Comparison of ENCODE assay signal across 9 mouse cellular contexts in the genomic region with DNA sequence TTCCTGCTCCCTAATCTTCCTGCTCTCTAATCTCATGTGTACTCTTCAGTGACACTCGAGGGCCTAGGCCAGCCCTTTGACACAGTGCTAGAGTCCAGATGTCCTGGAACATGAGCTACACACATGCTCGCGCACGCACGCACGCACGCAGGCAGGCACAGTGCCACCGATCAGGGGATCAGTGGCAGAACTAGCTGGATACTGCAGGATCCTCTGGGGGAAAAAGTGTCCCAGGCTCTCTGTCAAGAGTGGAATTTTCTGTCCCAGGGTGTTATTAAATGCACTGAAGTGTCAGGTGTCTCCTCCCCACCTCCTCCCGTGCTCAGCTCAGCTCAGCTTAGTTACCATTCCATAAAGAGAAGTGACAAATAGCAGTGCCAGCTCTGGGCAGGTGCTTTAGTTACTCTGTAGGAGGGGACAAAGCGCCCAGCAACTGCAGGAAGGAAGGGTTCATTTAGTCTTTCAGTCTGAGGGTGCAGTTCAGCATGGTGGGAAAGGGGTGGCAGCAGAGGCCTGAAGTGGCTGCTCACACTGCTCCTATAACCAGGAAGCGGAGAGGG. TPM values are rescaled to one million over a fixed set of nuclear protein-coding genes. Genes with fewer than 3 reads are reported as not detected.
A peak's percentile ranks its signal among the peaks of the same experiment; 100 is the strongest.
DNase-seq lines count a peak whose midpoint lies in the region; ATAC-seq and TF ChIP-seq lines count a peak whose summit lies in the region.
"Had no signal": no experiment of that assay in that cellular context is flagged by ENCODE, and none has a peak within 500 bp of the region (broad histone marks: within the 10 kb centered on the region; RNA-seq: fewer than 3 reads in every experiment).

No protein-coding gene starts in this region.

- H3K4me1 ChIP-seq in bone marrow, adult 2 months (ENCODE audit: control insufficient read depth, insufficient read depth, low read length), result no peaks in the 10 kb centered on the region
- H3K4me1 ChIP-seq in heart, postnatal 0 days (ENCODE audit: control insufficient read depth, insufficient read depth), result peaks cover 4% of the 10 kb centered on the region; the same call in 1 of the 2 replicates
- peaks cover 25% of the 10 kb centered on the region for H3K4me1 ChIP-seq in liver, embryonic 15.5 days (replicated peaks)

- no peaks in the 10 kb centered on the region for H3K27me3 ChIP-seq in heart, postnatal 0 days (ENCODE audit: control insufficient read depth, insufficient read depth, low read length)
- H3K27me3 ChIP-seq in liver, embryonic 15.5 days, result no peaks in the 10 kb centered on the region
- H3K27me3 ChIP-seq: embryonic facial prominence, embryonic 13.5 days had no signal

- no peak overlapping the region for H3K4me2 ChIP-seq in heart, postnatal 0 days (ENCODE audit: low read depth, low read length)
- no peak overlapping the region for H3K4me2 ChIP-seq in liver, embryonic 15.5 days
- H3K4me2 ChIP-seq: embryonic facial prominence, embryonic 13.5 days had no signal

- no peak for TF ChIP-seq POLR2A in bone marrow, adult 2 months (IDR thresholded peaks at IDR 0.05; ENCODE audit: borderline replicate concordance, control insufficient read depth, low read depth, low read length)

- H3K4me3 ChIP-seq in bone marrow, adult 2 months (replicated peaks; ENCODE audit: control insufficient read depth, low read depth, low read length), result no peak overlapping the region
- no peak overlapping the region for H3K4me3 ChIP-seq in heart, postnatal 0 days (ENCODE audit: low read depth, low read length)
- H3K4me3 ChIP-seq in liver, embryonic 15.5 days (replicated peaks), result no peak overlapping the region
- H3K4me3 ChIP-seq: embryonic facial prominence, embryonic 13.5 days had no signal

- no peaks in the 10 kb centered on the region for H3K9me3 ChIP-seq in heart, postnatal 0 days (replicated peaks; ENCODE audit: control insufficient read depth, low read length)
- no peaks in the 10 kb centered on the region for H3K9me3 ChIP-seq in liver, embryonic 15.5 days (replicated peaks)
- H3K9me3 ChIP-seq: embryonic facial prominence, embryonic 13.5 days had no signal

- no peaks in the 10 kb centered on the region for H3K36me3 ChIP-seq in heart, postnatal 0 days (replicated peaks; ENCODE audit: control insufficient read depth, insufficient read depth, low read length)
- no peaks in the 10 kb centered on the region for H3K36me3 ChIP-seq in liver, embryonic 15.5 days (replicated peaks)
- H3K36me3 ChIP-seq: embryonic facial prominence, embryonic 13.5 days had no signal

- 74% methylated on average over 11 of the region's 11 CpGs for WGBS in bone marrow, adult 2 months
- 51% methylated on average over 11 of the region's 11 CpGs for WGBS in heart, postnatal 0 days
- WGBS in liver, embryonic 15.5 days (ENCODE audit: insufficient replicate concordance), result 70% methylated on average over 11 of the region's 11 CpGs

- peak; percentile 81 for ATAC-seq in heart, postnatal 0 days (ENCODE audit: insufficient read depth, low read depth)
- peak; percentile 77 for ATAC-seq in liver, embryonic 15.5 days (ENCODE audit: insufficient read depth)

- TF ChIP-seq CTCF in bone marrow, adult 2 months (IDR thresholded peaks at IDR 0.05; ENCODE audit: control insufficient read depth, insufficient read depth, low read length), result peak; percentile 26; the same call in 1 of the 2 replicates
- TF ChIP-seq CTCF in heart, postnatal 0 days (IDR thresholded peaks at IDR 0.05; ENCODE audit: low read depth), result peak; percentile 67

- no peak for TF ChIP-seq EP300 in heart, postnatal 0 days (IDR thresholded peaks at IDR 0.05; ENCODE audit: low read depth)

- H3K9ac ChIP-seq in heart, postnatal 0 days (replicated peaks; ENCODE audit: low read depth, low read length), result no peak overlapping the region
- no peak overlapping the region for H3K9ac ChIP-seq in liver, embryonic 15.5 days
- H3K9ac ChIP-seq: embryonic facial prominence, embryonic 13.5 days had no signal

- peak; percentile 2 to 4 for DNase-seq in layer of hippocampus, adult 8-10 months (ENCODE audit: low spot score in 2 of 2)
- no peak for DNase-seq in layer of hippocampus, adult 11-12 months (ENCODE audit: low spot score)
- DNase-seq in heart, postnatal 0 days (ENCODE audit: low spot score), result peak; percentile 86
- no peak for DNase-seq in spleen, postnatal 10 days (ENCODE audit: low spot score in 2 of 2)
- DNase-seq in Muller cell, postnatal 12 days (ENCODE audit: inconsistent ontology term), result no peak
- no peak for DNase-seq in adrenal gland, postnatal 25 days

- H3K27ac ChIP-seq in bone marrow, adult 2 months (ENCODE audit: control insufficient read depth, insufficient read depth, low read depth, low read length, poor library complexity), result no peak overlapping the region
- H3K27ac ChIP-seq in heart, postnatal 0 days (ENCODE audit: low read depth), result peak overlapping the region; percentile 81
- H3K27ac ChIP-seq in liver, embryonic 15.5 days (replicated peaks), result peak overlapping the region; percentile 70
- H3K27ac ChIP-seq: embryonic facial prominence, embryonic 13.5 days had no signal

RNA-seq across cellular contexts. Expression of a gene that starts 7.4 kb away (rescaled TPM):
- total RNA-seq in layer of hippocampus, adult 8-10 months (2022), result 100 to 1,000 TPM; 177 to 207 (median 191) TPM
- polyA plus RNA-seq in bone marrow, adult 2 months (2011; ENCODE audit: insufficient read depth, insufficient read length, low replicate concordance, missing spikeins), result 120 and 208 TPM in 2 replicates
- total RNA-seq in heart, postnatal 0 days (2014; rRNA removed; ENCODE audit: low replicate concordance), result 397 and 531 TPM in 2 replicates
- polyA plus RNA-seq in heart, postnatal 0 days (2015; fragmentation: Nextera tagmentation; extraction: Ambion mirVana), result 1,167 and 1,291 TPM in 2 replicates
- polyA plus RNA-seq in liver, embryonic 15.5 days (2015; fragmentation: Nextera tagmentation; extraction: Ambion mirVana), result 272 and 310 TPM in 2 replicates
- total RNA-seq in adrenal gland, postnatal 25 days (2021), result 531 and 557 TPM in 2 replicates

RNA-seq across cellular contexts. Expression of a gene that starts 18.5 kb away (rescaled TPM):
- total RNA-seq in layer of hippocampus, adult 8-10 months (2022), result 10 to 100 TPM; 46.4 to 55.0 (median 53.4) TPM
- 5.2 and 7.2 TPM in 2 replicates for polyA plus RNA-seq in bone marrow, adult 2 months (2011; ENCODE audit: insufficient read depth, insufficient read length, low replicate concordance, missing spikeins)
- 14.8 and 16.8 TPM in 2 replicates for total RNA-seq in heart, postnatal 0 days (2014; rRNA removed; ENCODE audit: low replicate concordance)
- 10.1 and 10.6 TPM in 2 replicates for polyA plus RNA-seq in heart, postnatal 0 days (2015; fragmentation: Nextera tagmentation; extraction: Ambion mirVana)
- 17.7 and 19.1 TPM in 2 replicates for polyA plus RNA-seq in liver, embryonic 15.5 days (2015; fragmentation: Nextera tagmentation; extraction: Ambion mirVana)
- 40.4 and 48.4 TPM in 2 replicates for total RNA-seq in adrenal gland, postnatal 25 days (2021)

RNA-seq across cellular contexts. Expression of a gene that starts 22.8 kb away (rescaled TPM):
- total RNA-seq in layer of hippocampus, adult 8-10 months (2022), result 100 to 1,000 TPM; 123 to 145 (median 138) TPM
- polyA plus RNA-seq in bone marrow, adult 2 months (2011; ENCODE audit: insufficient read depth, insufficient read length, low replicate concordance, missing spikeins), result 121 and 216 TPM in 2 replicates
- 342 and 440 TPM in 2 replicates for total RNA-seq in heart, postnatal 0 days (2014; rRNA removed; ENCODE audit: low replicate concordance)
- 431 and 450 TPM in 2 replicates for polyA plus RNA-seq in heart, postnatal 0 days (2015; fragmentation: Nextera tagmentation; extraction: Ambion mirVana)
- 176 TPM in 2 replicates for polyA plus RNA-seq in liver, embryonic 15.5 days (2015; fragmentation: Nextera tagmentation; extraction: Ambion mirVana)
- total RNA-seq in adrenal gland, postnatal 25 days (2021), result 176 and 192 TPM in 2 replicates

RNA-seq across cellular contexts. Expression of a gene that starts 22.8 kb away (rescaled TPM):
- total RNA-seq in layer of hippocampus, adult 8-10 months (2022), result 1 to 10 TPM in 1 of 4 experiments, under 1 TPM in 3; 0.22 to 1.2 (median 0.32) TPM
- 22.5 and 34.5 TPM in 2 replicates for polyA plus RNA-seq in bone marrow, adult 2 months (2011; ENCODE audit: insufficient read depth, insufficient read length, low replicate concordance, missing spikeins)
- 1.4 and 2.5 TPM in 2 replicates for total RNA-seq in heart, postnatal 0 days (2014; rRNA removed; ENCODE audit: low replicate concordance)
- 3.6 and 3.9 TPM in 2 replicates for polyA plus RNA-seq in heart, postnatal 0 days (2015; fragmentation: Nextera tagmentation; extraction: Ambion mirVana)
- 43.9 and 47.9 TPM in 2 replicates for polyA plus RNA-seq in liver, embryonic 15.5 days (2015; fragmentation: Nextera tagmentation; extraction: Ambion mirVana)
- 0.49 and 1.0 TPM in 2 replicates for total RNA-seq in adrenal gland, postnatal 25 days (2021)

RNA-seq across cellular contexts. Expression of a gene that starts 22.8 kb away (rescaled TPM):
- total RNA-seq in layer of hippocampus, adult 8-10 months (2022), result 10 to 100 TPM; 33.0 to 56.7 (median 43.1) TPM
- polyA plus RNA-seq in bone marrow, adult 2 months (2011; ENCODE audit: insufficient read depth, insufficient read length, low replicate concordance, missing spikeins), result 35.6 and 49.3 TPM in 2 replicates
- 45.2 and 74.0 TPM in 2 replicates for total RNA-seq in heart, postnatal 0 days (2014; rRNA removed; ENCODE audit: low replicate concordance)
- polyA plus RNA-seq in heart, postnatal 0 days (2015; fragmentation: Nextera tagmentation; extraction: Ambion mirVana), result 35.4 and 37.5 TPM in 2 replicates
- polyA plus RNA-seq in liver, embryonic 15.5 days (2015; fragmentation: Nextera tagmentation; extraction: Ambion mirVana), result 43.4 and 48.6 TPM in 2 replicates
- total RNA-seq in adrenal gland, postnatal 25 days (2021), result 71.5 and 75.4 TPM in 2 replicates

Comparison
In these comparisons a context has a peak if more than half of its experiments do, and no peak if none do; other contexts are left out.
1. DNase-seq: peak in layer of hippocampus, adult 8-10 months (2 of 2) and heart, postnatal 0 days (single experiment); none in layer of hippocampus, adult 11-12 months (single experiment), spleen, postnatal 10 days (0 of 2), Muller cell, postnatal 12 days (single experiment) and adrenal gland, postnatal 25 days (single experiment).